Mouse (Mus musculus): ENCODE results near the gene Pkib. TPM values are rescaled to one million over a fixed set of nuclear protein-coding genes. Genes with fewer than 3 reads are reported as not detected.

Pkib gene
- total and polyA plus RNA-seq, 3 experiments = not detected

GRCm38 (mm10) chr10:57638250-57638649, 6.5 kb downstream of the Pkib start:
- Histone ChIP-seq H3K79me2 (ENCODE audit: control insufficient read depth, insufficient read depth, low read length, poor library complexity) (no peaks in the 10 kb centered on the region), H3K9ac (ENCODE audit: control insufficient read depth, low read depth, low read length, poor library complexity, severe bottlenecking) (no peak overlapping the region), H3K4me3 (ENCODE audit: control insufficient read depth in 1 of 2, insufficient read depth in 1 of 2, low read depth in 2 of 2, low read length in 2 of 2) (no peak overlapping the region), H3K36me3 (ENCODE audit: control insufficient read depth in 1 of 2, insufficient read depth in 2 of 2, low read length in 2 of 2) (no peaks in the 10 kb centered on the region), H3K27ac (ENCODE audit: control insufficient read depth, low read depth, low read length) (no peak overlapping the region), H3K27me3 (ENCODE audit: control insufficient read depth in 1 of 2, insufficient read depth in 2 of 2, low read length in 2 of 2) (no peaks in the 10 kb centered on the region), H3K4me1 (ENCODE audit: control insufficient read depth in 1 of 2, insufficient read depth in 2 of 2, low read length in 2 of 2) (no peaks in the 10 kb centered on the region), H3K9me3 (replicated peaks; ENCODE audit: insufficient read depth, low read length) (no peaks in the 10 kb centered on the region)
- TF ChIP-seq POLR2A (IDR thresholded peaks at IDR 0.05; ENCODE audit: control insufficient read depth in 1 of 2, insufficient read depth in 1 of 2, low read depth in 1 of 2, low read length in 2 of 2, poor library complexity in 1 of 2) (no peak), ZNF384 (IDR thresholded peaks at IDR 0.05; ENCODE audit: low read depth, low read length) (no peak), ETS1 (IDR thresholded peaks at IDR 0.05; ENCODE audit: low read depth, low read length) (no peak), CTCF (IDR thresholded peaks at IDR 0.05 in 2 of 3, conservative IDR thresholded peaks at IDR 0.05 in 1 of 3; ENCODE audit: control insufficient read depth in 1 of 3, insufficient read depth in 1 of 3, low read depth in 2 of 3, low read length in 3 of 3, poor library complexity in 1 of 3, severe bottlenecking in 1 of 3) (no peak), TBP (IDR thresholded peaks at IDR 0.05; ENCODE audit: low read depth, low read length) (no peak), TCF12 (IDR thresholded peaks at IDR 0.05; ENCODE audit: low read depth, low read length) (no peak), BHLHE40 (IDR thresholded peaks at IDR 0.05; ENCODE audit: borderline replicate concordance, low read depth, low read length) (no peak), HCFC1 (IDR thresholded peaks at IDR 0.05; ENCODE audit: low read depth, low read length) (no peak), SMC3 (IDR thresholded peaks at IDR 0.05; ENCODE audit: low read depth, low read length) (no peak)
- no peak for DNase-seq (ENCODE audit: low read depth, low spot score)

GRCm38 (mm10) chr10:57639540-57639939, 7.8 kb downstream of the Pkib start:
- H3K4me3 ChIP-seq (ENCODE audit: control insufficient read depth in 1 of 2, insufficient read depth in 1 of 2, low read depth in 2 of 2, low read length in 2 of 2) = no peak overlapping the region
- H3K79me2 ChIP-seq (ENCODE audit: control insufficient read depth, insufficient read depth, low read length, poor library complexity) = no peaks in the 10 kb centered on the region
- H3K27ac ChIP-seq (ENCODE audit: control insufficient read depth, low read depth, low read length) = no peak overlapping the region
- H3K27me3 ChIP-seq (ENCODE audit: control insufficient read depth in 1 of 2, insufficient read depth in 2 of 2, low read length in 2 of 2) = no peaks in the 10 kb centered on the region
- no peaks in the 10 kb centered on the region for H3K36me3 ChIP-seq (ENCODE audit: control insufficient read depth in 1 of 2, insufficient read depth in 2 of 2, low read length in 2 of 2)
- no peaks in the 10 kb centered on the region for H3K9me3 ChIP-seq (replicated peaks; ENCODE audit: insufficient read depth, low read length)
- DNase-seq (ENCODE audit: low read depth, low spot score) = no peak
- no peaks in the 10 kb centered on the region for H3K4me1 ChIP-seq (ENCODE audit: control insufficient read depth in 1 of 2, insufficient read depth in 2 of 2, low read length in 2 of 2)
- TF ChIP-seq MAFK (IDR thresholded peaks at IDR 0.05; ENCODE audit: borderline replicate concordance, low read depth, low read length) = no peak
- TF ChIP-seq ZKSCAN1 (IDR thresholded peaks at IDR 0.05; ENCODE audit: low read depth, low read length) = no peak
- TF ChIP-seq USF1 (IDR thresholded peaks at IDR 0.05; ENCODE audit: low read depth, low read length) = no peak
- no peak for TF ChIP-seq EP300 (IDR thresholded peaks at IDR 0.05; ENCODE audit: low read depth in 1 of 2, low read length in 2 of 2)
- no peak for TF ChIP-seq NELFE (IDR thresholded peaks at IDR 0.05; ENCODE audit: low read depth, low read length)
- no peak for TF ChIP-seq JUND (IDR thresholded peaks at IDR 0.05; ENCODE audit: low read depth, low read length)
- TF ChIP-seq POLR2AphosphoS5 (IDR thresholded peaks at IDR 0.05; ENCODE audit: borderline replicate concordance, low read depth, low read length) = no peak
- no peak for TF ChIP-seq POLR2AphosphoS2 (IDR thresholded peaks at IDR 0.05; ENCODE audit: low read length)
- TF ChIP-seq USF2 (IDR thresholded peaks at IDR 0.05; ENCODE audit: borderline replicate concordance in 1 of 2, insufficient read depth in 1 of 2, low read depth in 1 of 2, low read length in 2 of 2) = no peak
- TF ChIP-seq MEF2A (IDR thresholded peaks at IDR 0.05; ENCODE audit: extremely low read depth, insufficient replicate concordance, low read depth, low read length, poor library complexity, severe bottlenecking) = no peak
- TF ChIP-seq MYB (IDR thresholded peaks at IDR 0.05; ENCODE audit: low read depth, low read length) = no peak
- TF ChIP-seq SMC3 (IDR thresholded peaks at IDR 0.05; ENCODE audit: low read depth, low read length) = no peak
- no peak for TF ChIP-seq GABPA (IDR thresholded peaks at IDR 0.05; ENCODE audit: low read depth, low read length)
- no peak for TF ChIP-seq TBP (IDR thresholded peaks at IDR 0.05; ENCODE audit: low read depth, low read length)
- no peak for TF ChIP-seq TAL1 (IDR thresholded peaks at IDR 0.05; ENCODE audit: low read length)
- TF ChIP-seq BHLHE40 (IDR thresholded peaks at IDR 0.05; ENCODE audit: borderline replicate concordance, low read depth, low read length) = no peak
- no peak overlapping the region for H3K9ac ChIP-seq (ENCODE audit: control insufficient read depth, low read depth, low read length, poor library complexity, severe bottlenecking)

Data from MEL (cell line).